Mouse (Mus musculus) liver, embryonic 12.5 days (tissue): Measurements from ENCODE around the gene Olfr714. TPM values are rescaled to one million over a fixed set of nuclear protein-coding genes. Genes with fewer than 3 reads are reported as not detected.
"Not testable (repeated sequence)": the region's sequence is repeated elsewhere in the genome, so short reads cannot be mapped to it uniquely, and the experiment has no call there.

Source experiments
- ATAC-seq: fragments of 200-750 bp; cut with Nextera tagmentation; 2 replicates; pipeline ENCODE4 v1.8.0; 2017; ENCODE audit warnings: moderate number of reproducible peaks, mild to moderate bottlenecking, moderate library complexity
- H3K27ac ChIP-seq: fragments of 300-500 bp; sonication (generic); 2 replicates; pipeline ENCODE4 v1.5.1; 2016; ENCODE audit warnings: mild to moderate bottlenecking
- H3K27me3 ChIP-seq: fragments of 300-500 bp; sonication (generic); replicated peaks from 2 replicates; pipeline ENCODE4 v1.6.1; 2016; ENCODE audit warnings: mild to moderate bottlenecking, moderate library complexity
- H3K36me3 ChIP-seq: fragments of 300-500 bp; sonication (generic); 2 replicates; pipeline ENCODE4 v1.6.1; 2016; ENCODE audit warnings: mild to moderate bottlenecking, moderate library complexity
- H3K4me1 ChIP-seq: fragments of 300-500 bp; sonication (generic); 2 replicates; pipeline ENCODE4 v1.6.1; 2016
- H3K4me2 ChIP-seq: fragments of 300-500 bp; sonication (generic); 2 replicates; pipeline ENCODE4 v1.6.1; 2016; ENCODE audit warnings: mild to moderate bottlenecking, moderate library complexity
- H3K4me3 ChIP-seq: fragments of 300-500 bp; sonication (generic); 2 replicates; pipeline ENCODE4 v1.5.1; 2016; ENCODE audit warnings: mild to moderate bottlenecking, moderate library complexity
- H3K9ac ChIP-seq: fragments of 300-500 bp; sonication (generic); 2 replicates; pipeline ENCODE4 v1.6.1; 2016; ENCODE audit warnings: mild to moderate bottlenecking, moderate library complexity
- H3K9me3 ChIP-seq: fragments of 300-500 bp; sonication (generic); replicated peaks from 2 replicates; pipeline ENCODE4 v1.6.1; 2016; ENCODE audit warnings: mild to moderate bottlenecking, moderate library complexity
- WGBS: fragments of 180-500 bp; shearing (Covaris S2); methylation state at CpG from one replicate; pipeline ENCODE4 v1.1.7; 2016; ENCODE audit not compliant: insufficient replicate concordance; 5-methylcytosine and 5-hydroxymethylcytosine counted together
- polyA plus RNA-seq: library from polyadenylated mRNA; unstranded; fragments of >200 nt; fragmentation: Nextera tagmentation; extraction: Ambion mirVana; gene quantifications from 2 replicates; pipeline ENCODE4 v1.2.1, GENCODE M21; 2016

The Olfr714 gene
- not detected in 2 replicates for polyA plus RNA-seq

GRCm38 (mm10) chr7:107070681-107071080 is at the start of gene Olfr714:
Olfr714 (plus strand) TSS chr7:107070981.
- Histone ChIP-seq H3K9me3 (no peaks in the 10 kb centered on the region; the same call in 1 of the 2 replicates), H3K4me3 (no peak within 1 kb of the TSS), H3K27me3 (no peaks in the 10 kb centered on the region), H3K27ac (no peak within 1 kb of the TSS), H3K36me3 (no peaks in the 10 kb centered on the region), H3K4me1 (no peaks in the 10 kb centered on the region), H3K9ac (no peak within 1 kb of the TSS), H3K4me2 (no peak within 1 kb of the TSS)
- 79% methylated on average over 2 of the region's 2 CpGs for whole genome bisulfite sequencing
- ATAC-seq: no peak

- H3K36me3 ChIP-seq: no peaks in the 10 kb centered on the region
- no peaks in the 10 kb centered on the region for H3K9me3 ChIP-seq
- no peak for ATAC-seq
- H3K27me3 ChIP-seq: no peaks in the 10 kb centered on the region
- no peak within 1 kb of the TSS for H3K9ac ChIP-seq
- no peak within 1 kb of the TSS for H3K4me2 ChIP-seq
- no peak within 1 kb of the TSS for H3K27ac ChIP-seq
- WGBS: 71% methylated on average over 1 of the region's 1 CpGs
- no peak within 1 kb of the TSS for H3K4me3 ChIP-seq
- no peaks in the 10 kb centered on the region for H3K4me1 ChIP-seq
Observed at GRCm38 (mm10) chr7:107030874-107031273, 39.9 kb upstream of the Olfr714 start, which contains the start of gene Olfr713. Olfr713 (plus strand) TSS chr7:107031174.

GRCm38 (mm10) chr7:107039934-107040563 is 30.7 kb upstream of the Olfr714 start:
- WGBS: 38% methylated on average over 2 of the region's 2 CpGs
- no peak for ATAC-seq
- Histone ChIP-seq H3K4me2 (no peak overlapping the region), H3K36me3 (no peaks in the 10 kb centered on the region), H3K9me3 (no peaks in the 10 kb centered on the region), H3K4me3 (no peak overlapping the region), H3K27ac (no peak overlapping the region), H3K9ac (no peak overlapping the region), H3K4me1 (no peaks in the 10 kb centered on the region), H3K27me3 (no peaks in the 10 kb centered on the region)

- Histone ChIP-seq H3K4me3 (no peak overlapping the region), H3K4me1 (no peaks in the 10 kb centered on the region), H3K27me3 (no peaks in the 10 kb centered on the region), H3K4me2 (no peak overlapping the region), H3K9ac (no peak overlapping the region), H3K27ac (no peak overlapping the region), H3K9me3 (no peaks in the 10 kb centered on the region), H3K36me3 (no peaks in the 10 kb centered on the region)
- 68% methylated on average over 3 of the region's 3 CpGs for WGBS
- no peak for ATAC-seq
Observed at GRCm38 (mm10) chr7:107043136-107043535, 27.6 kb upstream of the Olfr714 start.

GRCm38 (mm10) chr7:107044407-107044806 is 26.4 kb upstream of the Olfr714 start:
- Histone ChIP-seq H3K27me3 (no peaks in the 10 kb centered on the region), H3K27ac (no peak overlapping the region), H3K4me1 (no peaks in the 10 kb centered on the region), H3K4me2 (no peak overlapping the region), H3K36me3 (no peaks in the 10 kb centered on the region), H3K4me3 (no peak overlapping the region), H3K9ac (no peak overlapping the region), H3K9me3 (no peaks in the 10 kb centered on the region)
- 46% methylated on average over 1 of the region's 1 CpGs for WGBS
- ATAC-seq: no peak

GRCm38 (mm10) chr7:107045833-107046232 is 24.9 kb upstream of the Olfr714 start:
- H3K4me3 ChIP-seq: no peak overlapping the region
- H3K27me3 ChIP-seq: no peaks in the 10 kb centered on the region
- H3K9ac ChIP-seq: no peak overlapping the region
- no peaks in the 10 kb centered on the region for H3K4me1 ChIP-seq
- H3K4me2 ChIP-seq: no peak overlapping the region
- H3K27ac ChIP-seq: no peak overlapping the region
- no peaks in the 10 kb centered on the region for H3K9me3 ChIP-seq
- WGBS: under 1% methylated on average over 5 of the region's 5 CpGs
- H3K36me3 ChIP-seq: no peaks in the 10 kb centered on the region
- ATAC-seq: no peak

- no peaks in the 10 kb centered on the region for H3K9me3 ChIP-seq
- H3K36me3 ChIP-seq: no peaks in the 10 kb centered on the region
- ATAC-seq: no peak
- no peak overlapping the region for H3K4me3 ChIP-seq
- WGBS: 36% methylated on average over 3 of the region's 3 CpGs
- no peaks in the 10 kb centered on the region for H3K27me3 ChIP-seq
- no peaks in the 10 kb centered on the region for H3K4me1 ChIP-seq
- H3K4me2 ChIP-seq: no peak overlapping the region
- no peak overlapping the region for H3K9ac ChIP-seq
- no peak overlapping the region for H3K27ac ChIP-seq
Observed at GRCm38 (mm10) chr7:107047578-107047977, 23.2 kb upstream of the Olfr714 start.

- no peaks in the 10 kb centered on the region for H3K27me3 ChIP-seq
- H3K27ac ChIP-seq: no peak within 1 kb of the TSS
- H3K4me2 ChIP-seq: no peak within 1 kb of the TSS
- peaks cover 4% of the 10 kb centered on the region; the same call in 1 of the 2 replicates for H3K9me3 ChIP-seq
- H3K4me1 ChIP-seq: no peaks in the 10 kb centered on the region
- WGBS: 21% methylated on average over 1 of the region's 1 CpGs
- no peak for ATAC-seq
- no peak within 1 kb of the TSS for H3K9ac ChIP-seq
- no peaks in the 10 kb centered on the region for H3K36me3 ChIP-seq
- H3K4me3 ChIP-seq: no peak within 1 kb of the TSS
Observed at GRCm38 (mm10) chr7:107092920-107093319, 22.1 kb downstream of the Olfr714 start, which contains the start of gene Olfr17. Olfr17 (plus strand) TSS chr7:107093220.

GRCm38 (mm10) chr7:107110269-107110668 is 39.5 kb downstream of the Olfr714 start, which contains the start of gene Olfr715b:
Olfr715b (minus strand) TSS chr7:107110369.
- H3K27ac ChIP-seq, H3K4me1 ChIP-seq, H3K9ac ChIP-seq, H3K9me3 ChIP-seq, H3K36me3 ChIP-seq, H3K4me3 ChIP-seq, H3K27me3 ChIP-seq, ATAC-seq, H3K4me2 ChIP-seq: not testable (repeated sequence)
- WGBS: 68% methylated on average over 2 of the region's 2 CpGs

Other genes with a start within 250 kb of the Olfr714 start
- gene Olfr702, start 237.1 kb upstream of the Olfr714 start, polyA plus RNA-seq: not detected in 2 replicates
- not detected in 2 replicates for gene Olfr703, start 227.6 kb upstream of the Olfr714 start, polyA plus RNA-seq
- gene Olfr704, start 207.8 kb upstream of the Olfr714 start, polyA plus RNA-seq: not detected in 2 replicates
- gene Olfr705, start 194.1 kb upstream of the Olfr714 start, polyA plus RNA-seq: not detected in 2 replicates
- not detected in 2 replicates for gene Olfr706, start 182.8 kb upstream of the Olfr714 start, polyA plus RNA-seq
- not detected in 2 replicates for gene Olfr707, start 169.7 kb upstream of the Olfr714 start, polyA plus RNA-seq
- not detected in 2 replicates for gene Olfr1532-ps1, start 163.0 kb upstream of the Olfr714 start, polyA plus RNA-seq
- not detected in 2 replicates for gene Olfr709-ps1, start 138.8 kb upstream of the Olfr714 start, polyA plus RNA-seq
- gene Olfr710, start 122.7 kb upstream of the Olfr714 start, polyA plus RNA-seq: not detected in 2 replicates
- not detected in 2 replicates for gene Olfr6, start 107.0 kb upstream of the Olfr714 start, polyA plus RNA-seq
- not detected in 2 replicates for gene Olfr711, start 95.5 kb upstream of the Olfr714 start, polyA plus RNA-seq
- not detected in 2 replicates for gene Olfr2, start 64.9 kb upstream of the Olfr714 start, polyA plus RNA-seq
- not detected in 2 replicates for gene Olfr713, start 39.8 kb upstream of the Olfr714 start, polyA plus RNA-seq
- gene Olfr17, start 22.2 kb downstream of the Olfr714 start, polyA plus RNA-seq: not detected in 2 replicates
- not detected in 2 replicates for gene Olfr715b, start 39.4 kb downstream of the Olfr714 start, polyA plus RNA-seq
- not detected in 2 replicates for gene Olfr715, start 60.1 kb downstream of the Olfr714 start, polyA plus RNA-seq
- not detected in 2 replicates for gene Olfr716, start 67.3 kb downstream of the Olfr714 start, polyA plus RNA-seq
- gene Nlrp14, start 96.0 kb downstream of the Olfr714 start, polyA plus RNA-seq: not detected in 2 replicates
- gene Rbmxl2, start 138.5 kb downstream of the Olfr714 start, polyA plus RNA-seq: not detected in 2 replicates